Mouse (Mus musculus) erythroblast, adult 5-6 weeks (primary cell): ENCODE measurements around the gene Dok3. TPM values are rescaled to one million over a fixed set of nuclear protein-coding genes. Genes with fewer than 3 reads are reported as not detected.

Experiments used
- ATAC-seq: replicated peaks from 2 replicates; pipeline ENCODE4 v1.8.0; 2016; ENCODE audit warnings: moderate number of reproducible peaks, mild to moderate bottlenecking, moderate TSS enrichment, inconsistent platforms; ENCODE audit not compliant: poor library complexity, low FRiP score, severe bottlenecking
- total RNA-seq, 2 experiments: library from RNA; stranded (forward) in 1 of 2; stranded (reverse) in 1 of 2; fragments of 150-400 nt in 1 of 2; fragments of 200-764, 138-1000 nt in 1 of 2; gene quantifications; 2 replicates each; pipeline versions ENCODE4 v1.2.3 to v1.2.4; 2015 to 2017; ENCODE audit warnings: low replicate concordance in 2 of 2

Dok3 gene
- total RNA-seq, 2 experiments from 2014 or later = 12.9 to 19.2 TPM

DNA sequence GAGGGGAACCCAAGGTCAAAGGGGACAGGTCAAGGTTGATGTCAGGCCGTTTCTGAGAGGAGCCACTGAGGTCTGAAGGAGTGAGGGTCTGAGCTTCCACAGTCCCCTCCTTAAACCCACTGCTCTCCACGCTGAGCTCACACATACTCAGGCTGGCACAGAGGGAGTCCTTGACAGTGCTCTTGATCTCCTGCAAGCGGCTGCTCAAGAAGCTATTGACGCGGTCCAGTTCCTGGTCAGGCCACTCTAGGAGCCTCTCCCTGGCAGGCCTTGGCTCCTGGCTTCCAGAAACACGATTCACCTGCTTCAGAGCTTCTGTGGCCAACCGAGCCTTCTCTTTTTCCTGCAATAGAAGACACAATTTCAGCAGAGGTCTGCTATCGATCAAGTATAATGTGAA, 14.4 kb upstream of the Dok3 start:
- ATAC-seq = no peak

DNA sequence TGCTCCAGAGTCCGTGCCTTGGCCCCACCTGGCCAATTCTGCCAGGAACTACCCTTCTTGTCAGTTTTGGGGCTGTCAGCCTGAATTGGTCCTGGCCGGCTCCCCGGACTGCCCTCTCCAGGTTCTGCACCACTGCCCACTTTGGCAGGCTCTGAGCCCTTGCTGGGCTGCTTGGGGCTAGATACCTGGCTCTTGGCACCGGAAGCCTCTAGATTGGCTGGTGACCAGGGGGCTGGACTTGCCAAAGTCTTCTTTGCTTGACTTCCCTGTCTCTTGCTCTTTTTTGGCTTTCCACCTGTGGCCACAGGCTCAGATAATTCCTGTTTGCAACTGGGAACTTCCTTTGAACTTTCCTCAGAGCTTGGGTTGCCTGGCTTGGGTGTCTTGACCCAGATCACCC, 13.8 kb upstream of the Dok3 start:
- ATAC-seq = no peak

GRCm38 (mm10) chr13:55540933-55541332, 11.8 kb upstream of the Dok3 start:
- ATAC-seq = no peak

DNA sequence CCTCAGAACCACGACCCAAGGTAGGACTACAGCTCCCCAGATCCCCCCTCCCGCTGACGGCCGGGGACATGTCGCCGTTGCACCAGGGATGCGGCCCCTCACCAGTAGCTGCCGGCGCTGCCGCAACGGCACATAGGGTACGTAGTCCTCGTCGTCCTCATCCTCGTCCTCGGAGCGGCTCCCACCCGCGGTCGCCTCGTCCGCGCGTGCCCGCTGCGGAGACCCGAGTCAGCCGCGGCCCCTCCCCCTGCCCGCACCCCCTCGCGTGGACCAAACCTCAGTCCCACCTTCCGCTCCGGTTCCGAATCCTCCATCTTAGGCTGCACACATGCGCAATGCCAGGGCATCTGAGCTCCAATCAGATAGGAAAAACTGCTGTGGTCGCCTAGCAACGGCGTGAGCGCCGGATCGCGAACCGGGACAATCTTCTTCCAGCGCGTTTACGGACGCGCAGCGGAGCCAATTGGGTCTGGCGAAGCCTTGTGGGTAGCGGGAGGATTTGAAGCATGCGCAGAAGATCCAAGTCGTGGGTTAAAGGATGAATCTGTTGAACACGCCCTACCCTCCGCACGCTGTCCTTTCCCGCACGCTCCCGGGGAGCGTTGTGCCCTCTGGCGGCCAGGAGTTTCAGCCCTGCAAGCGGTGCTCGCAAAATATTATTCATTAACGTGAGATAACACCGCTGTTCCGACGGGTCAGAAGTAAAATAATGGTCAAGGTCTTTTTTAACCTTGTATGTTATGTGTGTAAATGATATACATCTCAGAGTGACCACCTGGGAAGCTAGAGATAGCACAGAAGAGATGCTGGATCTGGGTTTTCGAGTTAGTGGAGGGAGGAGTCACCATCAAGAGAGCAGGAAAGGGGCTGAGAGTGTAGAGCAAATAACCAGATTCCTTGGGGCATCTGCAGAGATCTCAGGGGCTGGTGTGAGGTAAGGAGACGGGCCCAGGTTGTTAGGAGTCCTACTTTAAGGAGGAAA, 7.4 kb upstream of the Dok3 start, which contains the start of gene Ddx41:
TSS of gene Ddx41 (minus strand) at position 465 of the 982 bp plus-strand sequence.
- peak; percentile 93 for ATAC-seq

GRCm38 (mm10) chr13:55535796-55536193, 6.7 kb upstream of the Dok3 start:
- ATAC-seq = 0 out of 2 replicates have a peak, but pooled peaks have one; percentile 5

DNA sequence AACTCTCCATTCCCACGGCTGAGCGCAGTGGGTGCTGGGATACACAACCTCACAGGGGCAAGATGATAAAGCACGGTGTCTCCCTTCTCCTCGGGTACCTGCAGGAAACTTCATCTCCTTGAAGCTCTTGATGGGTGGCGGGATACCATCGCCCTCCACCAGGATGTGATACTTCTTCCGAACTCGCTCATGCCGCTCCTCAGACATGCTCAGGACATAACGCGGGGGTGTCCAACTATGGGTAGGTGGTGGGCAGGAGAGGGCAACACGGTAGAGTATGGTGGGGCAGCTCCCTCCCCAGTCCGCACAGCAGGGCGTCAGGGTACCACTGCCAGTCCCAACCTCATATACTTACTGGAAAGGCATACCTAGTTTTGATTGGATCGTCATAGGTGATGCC, 6.1 kb upstream of the Dok3 start:
- ATAC-seq = no peak

GRCm38 (mm10) chr13:55527834-55528772, 993 bp downstream of the Dok3 start:
- ATAC-seq = no peak

GRCm38 (mm10) chr13:55527212-55527611, 1.9 kb downstream of the Dok3 start:
- no peak for ATAC-seq

DNA sequence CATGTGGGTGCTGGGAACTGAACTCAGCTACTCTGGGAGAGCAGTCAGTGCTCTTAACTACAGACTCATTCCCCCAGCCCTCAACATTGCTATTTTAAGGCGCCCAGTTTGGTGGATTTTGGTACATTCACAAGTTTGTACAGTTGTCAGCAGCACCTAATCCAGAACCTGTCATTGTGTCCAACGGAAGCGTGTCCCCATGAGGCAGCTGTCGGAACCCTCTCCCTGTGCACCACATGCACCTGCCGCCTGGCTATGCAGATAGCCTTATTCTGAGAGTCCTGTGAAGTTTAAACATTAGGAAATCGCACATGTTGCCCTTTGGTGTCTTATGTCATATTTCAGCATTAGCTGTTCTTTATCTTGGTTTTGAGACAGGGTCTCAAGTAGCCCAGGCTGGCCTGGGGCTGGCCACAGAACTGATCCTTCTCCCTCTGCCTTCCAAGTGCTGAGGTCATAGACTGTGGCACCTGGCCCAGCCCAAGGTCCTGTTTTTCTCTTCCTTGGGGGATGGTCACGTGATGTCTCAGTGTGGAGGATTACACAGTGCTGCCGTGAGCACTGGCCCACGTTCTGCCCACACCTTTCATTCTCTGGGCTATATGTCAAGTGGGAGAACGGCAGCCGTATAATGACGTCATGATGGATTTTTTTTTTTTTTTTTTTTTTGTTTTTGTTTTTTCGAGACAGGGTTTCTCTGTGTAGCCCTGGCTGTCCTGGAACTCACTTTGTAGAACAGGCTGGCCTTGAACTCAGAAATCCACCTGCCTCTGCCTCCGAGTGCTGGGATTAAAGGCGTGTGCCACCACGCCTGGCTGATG, 3.2 kb downstream of the Dok3 start:
- no peak for ATAC-seq

- ATAC-seq = no peak
These were observed 5.0 kb downstream of the Dok3 start for GRCm38 (mm10) chr13:55523951-55524600.

GRCm38 (mm10) chr13:55523278-55523677, 5.8 kb downstream of the Dok3 start:
- ATAC-seq = no peak

DNA sequence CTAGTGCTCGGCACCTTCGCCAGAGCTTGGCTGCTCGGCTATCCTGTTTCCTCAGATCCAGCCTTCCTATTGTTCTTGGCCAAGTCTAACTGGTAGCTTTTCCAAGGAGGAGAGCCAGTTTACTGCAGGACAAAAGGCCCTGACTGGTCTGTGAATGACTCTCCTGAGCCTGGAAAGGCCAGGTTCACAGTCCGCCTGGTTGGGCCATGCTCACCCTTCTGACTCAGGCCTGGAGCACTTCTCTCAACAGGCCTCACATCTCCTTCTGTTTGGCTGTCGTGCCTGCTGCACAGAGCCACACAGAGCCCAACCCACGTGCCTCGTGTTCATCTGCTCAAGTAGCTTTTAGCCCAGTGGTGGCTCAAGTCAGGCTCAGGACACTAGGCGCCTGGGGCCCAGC, 6.4 kb downstream of the Dok3 start:
- ATAC-seq = no peak

DNA sequence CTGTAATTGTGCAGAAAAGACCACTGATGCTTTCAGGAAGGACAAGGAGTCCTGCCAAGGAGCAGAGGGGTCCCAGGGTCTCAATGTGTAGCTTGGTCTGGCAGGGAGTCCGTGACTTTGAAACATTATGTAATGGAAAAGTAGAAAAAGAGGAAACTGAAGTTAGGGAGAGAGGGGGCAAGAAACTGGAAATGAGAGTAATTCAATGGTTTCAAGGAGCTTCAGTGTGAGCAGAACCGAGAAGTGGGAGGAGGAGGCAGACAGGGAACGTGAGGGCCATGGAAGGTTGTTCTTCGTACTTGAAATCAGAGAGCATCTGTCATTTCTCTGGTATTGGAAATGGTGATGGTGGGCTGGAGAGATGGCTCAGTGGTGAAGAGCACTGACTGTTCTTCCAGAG, 9.5 kb downstream of the Dok3 start:
- ATAC-seq = no peak

GRCm38 (mm10) chr13:55516955-55517354, 12.1 kb downstream of the Dok3 start:
- ATAC-seq = 0 out of 2 replicates have a peak, but pooled peaks have one; percentile 50

DNA sequence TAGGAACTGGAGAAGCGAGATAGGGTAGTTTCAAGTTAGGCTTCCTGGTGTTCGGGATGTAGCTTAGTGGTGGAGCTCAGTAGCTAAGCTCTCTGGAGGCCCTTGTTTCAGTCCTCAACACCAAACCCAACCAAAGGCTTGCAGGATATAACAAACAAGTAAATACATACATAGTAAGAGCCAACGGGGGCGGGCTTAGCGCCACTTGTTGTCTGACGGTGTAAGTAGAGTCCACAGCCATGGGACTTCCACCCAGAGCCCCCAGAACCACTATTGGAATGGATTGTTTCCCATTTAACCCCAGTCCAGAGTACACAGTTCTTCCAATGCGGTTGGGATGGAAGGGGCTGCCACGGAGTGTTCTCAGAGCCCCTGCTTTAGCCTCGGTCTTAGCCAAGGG, 15.3 kb downstream of the Dok3 start:
- no peak for ATAC-seq

- ATAC-seq = peak; percentile 85
These were observed 15.9 kb downstream of the Dok3 start, which contains the start of gene Pdlim7 for GRCm38 (mm10) chr13:55513111-55513748. TSS of gene Pdlim7 (minus strand) at chr13:55513676.

GRCm38 (mm10) chr13:55512379-55513031, 16.6 kb downstream of the Dok3 start:
- no peak for ATAC-seq

GRCm38 (mm10) chr13:55511492-55511861, 17.6 kb downstream of the Dok3 start:
- ATAC-seq = no peak
